Mouse (Mus musculus): ENCODE measurements around the gene Lnx2.

The Lnx2 gene

GRCm38 (mm10) chr5:146968695-146969393 is 107.5 kb downstream of the Lnx2 start:
- DNase-seq (ENCODE audit: low spot score in 2 of 2) = no peak
